Comparison of ENCODE assay signal across 12 mouse cellular contexts in genomic region chr9:67191488-67192331, GRCm38 (mm10).
DNase-seq lines count a peak whose midpoint lies in the region; ATAC-seq lines count a peak whose summit lies in the region.
"Had no signal": no experiment of that assay in that cellular context is flagged by ENCODE, and none has a peak within 500 bp of the region (broad histone marks: within the 10 kb centered on the region; RNA-seq: fewer than 3 reads in every experiment).

No protein-coding gene starts in this region.

- peak overlapping the region; percentile 70 for H3K27ac ChIP-seq in intestine, embryonic 15.5 days
- H3K27ac ChIP-seq: hindbrain, embryonic 14.5 days; liver, embryonic 14.5 days had no signal

- no peaks in the 10 kb centered on the region for H3K36me3 ChIP-seq in intestine, embryonic 15.5 days

- 48% methylated on average over 10 of the region's 10 CpGs for WGBS in intestine, embryonic 15.5 days

- peaks cover 8% of the 10 kb centered on the region for H3K4me1 ChIP-seq in intestine, embryonic 15.5 days (replicated peaks)

- H3K9ac ChIP-seq in intestine, embryonic 15.5 days: no peak overlapping the region
- H3K9ac ChIP-seq: hindbrain, embryonic 14.5 days; liver, embryonic 14.5 days had no signal

- no peak overlapping the region for H3K4me3 ChIP-seq in intestine, embryonic 15.5 days (replicated peaks)
- H3K4me3 ChIP-seq: erythroblast, embryonic 14.5 days had no signal

- H3K27me3 ChIP-seq in intestine, embryonic 15.5 days (replicated peaks): no peaks in the 10 kb centered on the region

- DNase-seq in urinary bladder, postnatal 14 days (ENCODE audit: low spot score): peak; percentile 31
- no peak for DNase-seq in urinary bladder, postnatal 25 days (ENCODE audit: low spot score)
- peak; percentile 38 for DNase-seq in heart, adult 8-10 months (ENCODE audit: low spot score)
- no peak for DNase-seq in adrenal gland, adult 2 months
- DNase-seq in left cerebral cortex, postnatal 4 days: no peak
- DNase-seq in layer of hippocampus, postnatal 36 days: no peak

- no peaks in the 10 kb centered on the region for H3K9me3 ChIP-seq in intestine, embryonic 15.5 days

- ATAC-seq in intestine, embryonic 15.5 days: peak; percentile 76
- no peak for ATAC-seq in monocyte, adult 5-6 weeks (replicated peaks; ENCODE audit: insufficient number of reproducible peaks, low FRiP score, low TSS enrichment, poor library complexity, severe bottlenecking)
- ATAC-seq: midbrain, embryonic 16.5 days had no signal

- H3K4me2 ChIP-seq in intestine, embryonic 15.5 days (replicated peaks): 0 out of 2 replicates have a peak overlapping the region, but pooled peaks have one; percentile 3
- H3K4me2 ChIP-seq: hindbrain, embryonic 14.5 days had no signal

- intact Hi-C loops in left cerebral cortex, postnatal 4 days (cut with DNase I): no loop called here

Comparison
In these comparisons a context has a peak if more than half of its experiments do, and no peak if none do; other contexts are left out.
1. DNase-seq: peak in urinary bladder, postnatal 14 days (single experiment) and heart, adult 8-10 months (single experiment); none in urinary bladder, postnatal 25 days (single experiment), adrenal gland, adult 2 months (single experiment), left cerebral cortex, postnatal 4 days (single experiment) and layer of hippocampus, postnatal 36 days (0 of 2).